Mouse (Mus musculus): ENCODE results near the gene Ttc36.

Gene Ttc36

GRCm38 (mm10) chr9:44802808-44803450 is at the start of gene Ttc36:
Gene Ttc36, minus strand, starts transcription at chr9:44803072.
- DNase-seq (ENCODE audit: low spot score) = no peak

- DNase-seq (ENCODE audit: low spot score) = no peak
These were observed 44.6 kb upstream of the Ttc36 start for GRCm38 (mm10) chr9:44847446-44847845.

- DNase-seq (ENCODE audit: low spot score) = peak; percentile 33
These were observed 38.4 kb upstream of the Ttc36 start for GRCm38 (mm10) chr9:44841241-44841640.

GRCm38 (mm10) chr9:44836439-44836838 is 33.6 kb upstream of the Ttc36 start:
- DNase-seq (ENCODE audit: low spot score) = peak; percentile 84

GRCm38 (mm10) chr9:44832356-44832755 is 29.5 kb upstream of the Ttc36 start:
- DNase-seq (ENCODE audit: low spot score) = no peak

GRCm38 (mm10) chr9:44830506-44830905 is 27.6 kb upstream of the Ttc36 start:
- no peak for DNase-seq (ENCODE audit: low spot score)

GRCm38 (mm10) chr9:44828944-44829343 is 26.1 kb upstream of the Ttc36 start:
- DNase-seq (ENCODE audit: low spot score) = no peak

GRCm38 (mm10) chr9:44826660-44827059 is 23.8 kb upstream of the Ttc36 start:
- DNase-seq (ENCODE audit: low spot score) = peak; percentile 23

GRCm38 (mm10) chr9:44819920-44820827 is 17.3 kb upstream of the Ttc36 start:
- no peak for DNase-seq (ENCODE audit: low spot score)

- no peak for DNase-seq (ENCODE audit: low spot score)
These were observed 14.7 kb upstream of the Ttc36 start for GRCm38 (mm10) chr9:44817522-44817921.

- no peak for DNase-seq (ENCODE audit: low spot score)
These were observed 11.3 kb upstream of the Ttc36 start for GRCm38 (mm10) chr9:44814179-44814578.

GRCm38 (mm10) chr9:44810316-44810715 is 7.4 kb upstream of the Ttc36 start:
- DNase-seq (ENCODE audit: low spot score) = no peak

- no peak for DNase-seq (ENCODE audit: low spot score)
These were observed 4.9 kb upstream of the Ttc36 start for GRCm38 (mm10) chr9:44807778-44808177.

- DNase-seq (ENCODE audit: low spot score) = no peak
These were observed 4.3 kb upstream of the Ttc36 start for GRCm38 (mm10) chr9:44807141-44807540.

- no peak for DNase-seq (ENCODE audit: low spot score)
These were observed 2.7 kb upstream of the Ttc36 start for GRCm38 (mm10) chr9:44805536-44805935.

- DNase-seq (ENCODE audit: low spot score) = no peak
These were observed 1.8 kb upstream of the Ttc36 start for GRCm38 (mm10) chr9:44804678-44805077.

GRCm38 (mm10) chr9:44801669-44802068 is 1.2 kb downstream of the Ttc36 start:
- DNase-seq (ENCODE audit: low spot score) = no peak

- DNase-seq (ENCODE audit: low spot score) = no peak
These were observed 2.9 kb downstream of the Ttc36 start for GRCm38 (mm10) chr9:44799958-44800324.

- peak; percentile 85 for DNase-seq (ENCODE audit: low spot score)
These were observed 3.5 kb downstream of the Ttc36 start, which contains the start of gene Tmem25 for GRCm38 (mm10) chr9:44799102-44799957. Gene Tmem25, minus strand, starts transcription at chr9:44799307.

GRCm38 (mm10) chr9:44798298-44798697 is 4.6 kb downstream of the Ttc36 start:
- DNase-seq (ENCODE audit: low spot score) = no peak

GRCm38 (mm10) chr9:44792842-44793241 is 10.0 kb downstream of the Ttc36 start:
- DNase-seq (ENCODE audit: low spot score) = no peak
